Mouse (Mus musculus): ENCODE data around the gene Gorasp1.

Gene Gorasp1

DNA sequence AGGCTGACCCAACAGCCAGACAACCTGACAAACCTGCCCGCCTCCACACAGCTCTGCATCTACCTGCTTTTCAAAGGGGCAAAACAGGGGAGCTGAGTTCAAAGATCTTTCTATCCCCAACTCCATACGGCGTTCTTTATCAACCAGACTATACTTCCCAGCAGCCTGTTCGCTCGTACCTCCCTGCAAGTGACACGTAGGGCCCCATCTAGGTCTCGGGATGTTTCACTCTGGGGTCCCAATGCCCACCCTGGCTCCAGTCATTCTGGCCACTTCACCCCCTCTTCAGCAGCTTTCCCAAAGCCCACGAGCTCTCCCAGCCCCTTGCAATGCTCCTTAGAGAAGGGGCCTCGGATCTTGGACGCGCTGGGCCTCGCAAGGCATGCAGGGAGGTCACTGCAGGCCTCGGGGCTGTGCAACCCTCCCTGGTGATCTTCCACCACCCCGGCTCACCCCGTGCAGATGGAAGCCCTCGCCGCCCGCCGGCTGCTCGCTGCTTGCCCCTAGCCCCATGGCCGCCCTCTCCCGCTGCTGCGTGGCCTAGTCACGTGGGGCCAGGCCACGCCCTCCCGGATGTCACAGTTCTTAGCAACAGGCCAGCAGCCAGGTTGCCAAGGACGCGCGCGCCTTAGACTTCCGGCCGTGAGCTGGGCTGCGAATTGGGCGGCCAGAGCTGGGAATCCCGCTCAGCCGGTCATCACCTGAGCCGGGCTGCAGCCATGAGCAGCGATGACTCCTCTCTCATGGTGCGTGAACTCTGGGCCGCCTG lies at the start of gene Gorasp1, which contains the start of gene Ttc21a:
Gene Gorasp1, minus strand, starts transcription at position 561 of the 769 bp plus-strand sequence.
Gene Ttc21a, plus strand, starts transcription at position 602 of the 769 bp plus-strand sequence.
- peak; percentile 59 for DNase-seq (ENCODE audit: extremely low read depth, low read depth)

DNA sequence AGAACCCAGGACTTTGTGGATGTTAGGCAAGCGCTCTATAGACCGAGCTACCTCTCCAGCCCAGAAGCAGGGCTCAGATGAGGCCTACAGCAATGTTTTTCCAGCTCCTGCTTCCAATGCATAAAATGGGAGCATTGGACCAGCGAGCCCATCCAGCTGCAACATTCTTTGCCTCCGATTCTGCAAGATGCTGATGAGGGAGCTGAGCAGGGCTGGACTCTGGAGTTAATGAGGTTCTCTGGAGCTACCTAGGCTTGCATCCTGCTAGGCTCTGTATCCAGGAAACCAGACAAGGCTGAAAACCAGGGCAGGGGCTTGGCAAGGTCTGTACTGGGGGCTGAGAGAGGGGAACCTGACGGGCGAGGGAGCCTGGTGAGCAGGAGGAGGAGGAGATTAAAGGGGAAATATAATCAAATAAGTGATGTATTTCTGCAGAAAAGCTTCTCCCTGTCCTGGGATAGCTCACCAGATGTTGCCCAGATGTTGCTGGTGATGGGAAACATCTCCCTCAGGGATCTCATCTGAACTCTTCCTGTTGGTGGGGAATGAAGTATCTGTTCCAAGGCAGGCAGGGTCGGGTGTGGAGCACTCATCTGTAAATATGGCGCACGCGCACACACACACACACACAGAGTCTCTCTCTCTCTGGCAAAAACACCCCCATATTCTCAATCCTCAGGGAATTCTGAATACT lies 48.7 kb upstream of the Gorasp1 start:
- DNase-seq (ENCODE audit: extremely low read depth, low read depth) = no peak

DNA sequence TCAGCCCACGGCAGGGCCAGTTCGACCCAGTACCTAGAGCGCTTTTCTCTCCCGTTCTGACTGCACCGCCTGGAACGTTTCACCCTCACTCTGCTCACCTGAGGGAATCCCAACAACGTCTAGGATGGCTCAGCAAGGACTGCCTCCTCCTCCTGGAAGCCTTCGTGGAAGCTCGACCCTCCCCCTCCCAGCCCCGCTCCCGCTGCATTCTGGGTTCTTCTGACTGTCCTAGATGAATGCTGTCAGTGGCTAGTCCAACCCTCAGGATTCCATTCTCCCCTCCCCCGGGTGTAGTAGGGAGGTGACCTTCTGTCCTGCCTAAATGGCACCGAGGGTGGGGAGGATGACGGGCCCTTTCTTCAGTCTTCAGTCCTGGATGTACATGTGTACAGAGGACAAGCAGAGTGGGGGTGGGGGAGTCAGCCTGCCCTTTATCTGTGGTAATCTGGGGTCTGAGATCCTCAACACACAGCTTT lies 47.2 kb upstream of the Gorasp1 start, which contains the start of gene Csrnp1:
Gene Csrnp1, minus strand, starts transcription at position 123 of the 476 bp plus-strand sequence.
- DNase-seq (ENCODE audit: extremely low read depth, low read depth) = no peak

DNA sequence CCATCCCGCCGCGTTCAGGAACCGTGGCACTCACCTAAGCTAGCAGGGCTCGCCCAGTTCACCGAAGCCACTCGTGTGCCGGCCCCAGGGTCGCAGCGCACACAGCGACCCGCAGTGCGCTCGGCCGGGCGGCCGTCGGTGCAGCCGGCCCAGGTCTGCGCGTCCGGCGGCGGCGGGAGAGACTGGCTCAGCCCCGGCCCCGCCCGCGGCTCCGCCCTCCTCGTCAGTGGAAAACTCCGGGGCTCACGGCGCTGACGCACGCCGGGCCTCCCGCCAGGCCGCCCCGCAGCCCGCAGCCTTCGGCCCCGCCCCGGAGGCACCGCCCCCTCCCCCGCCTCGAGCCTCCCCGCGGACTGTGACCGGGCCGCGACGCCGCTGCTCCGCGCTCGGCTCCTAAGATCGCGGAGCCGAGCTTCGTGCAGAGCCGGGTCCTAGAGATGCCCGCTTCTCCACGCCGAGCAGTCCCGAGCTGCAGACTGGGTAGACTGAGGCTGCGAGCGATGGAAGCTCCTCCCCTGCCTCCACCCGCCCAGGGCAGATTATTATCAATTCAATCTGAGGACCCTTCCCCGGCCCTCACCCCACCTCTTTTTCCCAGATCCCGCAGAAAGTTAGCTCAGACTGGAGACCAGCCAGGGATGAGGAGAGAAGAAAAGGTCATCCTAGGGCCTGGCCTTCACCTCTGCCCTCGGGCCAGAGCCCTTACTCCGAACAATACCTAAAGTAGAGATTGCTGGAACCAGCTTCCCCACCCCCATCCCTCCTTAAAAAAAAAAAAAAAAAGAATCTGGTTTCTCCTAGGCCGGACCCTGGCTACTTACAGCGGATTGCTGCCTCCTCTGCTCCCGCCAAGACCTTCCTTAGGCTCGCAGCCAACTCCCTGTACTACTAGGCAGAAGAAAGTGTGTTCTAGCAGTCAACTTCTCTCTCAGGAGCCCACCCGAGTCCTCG lies 46.5 kb upstream of the Gorasp1 start:
- DNase-seq (ENCODE audit: extremely low read depth, low read depth) = no peak

DNA sequence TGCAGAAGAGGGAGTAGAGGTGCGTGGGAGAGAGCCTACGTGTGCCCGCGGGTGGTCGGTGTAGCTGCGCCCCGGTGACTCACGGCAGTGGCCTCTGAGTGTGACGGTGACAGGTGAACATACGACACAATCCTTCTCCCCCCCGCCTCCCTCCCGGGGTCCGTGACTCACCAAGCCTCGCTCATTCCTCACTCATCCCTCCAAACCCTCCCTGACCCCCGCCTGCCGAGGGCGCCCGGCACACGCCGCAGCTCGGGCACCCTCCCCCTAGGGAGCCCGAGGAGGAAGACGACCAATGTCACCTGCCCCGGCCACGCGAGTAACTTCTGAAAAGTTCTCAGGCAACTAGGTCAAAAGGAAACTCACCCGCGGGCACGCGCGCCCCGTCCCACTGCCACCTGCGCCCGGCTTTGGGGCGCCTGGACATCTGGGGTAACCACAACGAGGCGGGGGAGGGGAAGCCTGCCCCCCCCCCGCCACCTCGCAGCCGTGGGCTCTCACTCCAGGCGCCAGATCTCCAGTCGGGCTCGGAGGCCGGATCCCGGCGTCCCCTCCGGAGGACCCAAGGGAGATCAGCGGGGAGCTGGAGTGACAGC lies 45.7 kb upstream of the Gorasp1 start:
- DNase-seq (ENCODE audit: extremely low read depth, low read depth) = no peak

DNA sequence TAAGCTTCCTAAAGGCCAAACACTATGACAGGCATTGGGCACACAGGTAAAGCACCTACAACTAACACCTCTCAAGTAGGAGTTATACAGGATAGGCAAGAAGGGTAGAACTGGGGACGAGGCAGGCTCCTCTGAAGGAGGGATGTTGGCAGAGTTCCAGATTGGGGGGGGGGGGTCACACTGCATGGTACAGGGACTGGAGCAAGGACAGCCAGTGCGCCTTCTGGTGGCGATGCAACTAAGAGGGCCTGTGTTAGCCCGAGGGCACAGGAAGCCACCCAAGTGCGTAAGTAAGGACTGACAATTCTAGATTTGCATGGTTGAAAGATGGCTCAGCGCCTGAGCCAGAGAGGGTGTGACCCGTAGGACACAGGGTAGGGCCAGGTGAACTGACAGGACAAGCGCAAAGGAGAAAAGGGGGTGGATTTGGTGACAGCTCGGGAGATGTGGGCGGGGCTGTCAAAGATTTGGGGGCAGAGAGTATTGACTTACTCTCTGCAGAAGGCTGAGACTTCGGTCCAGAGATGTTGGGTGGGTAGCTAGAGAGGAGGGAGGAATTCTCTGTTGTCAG lies 45.0 kb upstream of the Gorasp1 start:
- DNase-seq (ENCODE audit: extremely low read depth, low read depth) = no peak

DNA sequence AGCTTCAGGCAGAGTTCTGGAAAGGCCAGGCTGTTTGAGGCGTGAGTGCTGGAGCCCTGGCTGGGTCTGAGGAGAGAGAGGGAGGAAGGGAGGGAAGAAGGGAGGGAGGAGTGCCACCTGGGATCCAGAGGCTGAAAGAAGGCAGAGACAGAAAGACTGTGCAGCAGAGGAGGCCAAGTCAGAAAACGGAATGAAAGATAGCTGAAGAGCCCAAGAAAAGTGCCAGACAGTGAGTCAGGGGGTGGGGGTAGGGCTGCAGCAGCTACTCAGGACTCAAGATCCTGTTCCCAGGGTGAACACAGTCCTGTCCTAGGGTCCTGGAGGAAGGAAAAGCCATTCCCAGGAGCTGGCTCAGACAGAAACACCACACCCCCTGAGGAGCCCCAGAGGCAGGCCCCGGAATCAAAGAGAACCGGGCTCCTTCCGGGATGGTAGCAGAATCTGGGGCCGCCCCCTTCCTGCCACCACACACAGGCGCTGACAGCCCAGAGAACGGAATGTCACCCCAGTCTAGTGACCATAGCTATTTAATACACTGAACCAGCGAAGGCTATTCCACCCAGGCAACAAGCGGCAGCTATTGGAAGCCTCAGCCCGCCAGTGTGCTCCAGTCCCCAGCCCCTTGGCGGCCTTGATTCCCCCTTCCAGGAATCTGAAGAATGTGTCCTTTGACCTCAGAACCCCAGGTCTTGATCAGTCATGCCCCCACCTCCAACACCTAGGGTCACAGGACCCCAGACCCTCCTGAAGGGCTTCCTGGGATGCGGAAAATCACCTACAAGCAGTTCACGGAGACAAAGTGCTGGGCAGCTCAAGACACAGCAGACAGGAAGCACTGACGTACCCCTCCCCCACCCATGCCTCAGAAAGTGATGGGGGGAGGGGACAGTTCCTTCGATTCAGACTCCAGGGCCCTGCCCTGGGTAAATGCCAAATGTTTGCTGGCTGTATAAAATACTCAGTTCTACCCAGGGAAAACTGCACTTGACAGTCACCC lies 44.1 kb upstream of the Gorasp1 start:
- no peak for DNase-seq (ENCODE audit: extremely low read depth, low read depth)

DNA sequence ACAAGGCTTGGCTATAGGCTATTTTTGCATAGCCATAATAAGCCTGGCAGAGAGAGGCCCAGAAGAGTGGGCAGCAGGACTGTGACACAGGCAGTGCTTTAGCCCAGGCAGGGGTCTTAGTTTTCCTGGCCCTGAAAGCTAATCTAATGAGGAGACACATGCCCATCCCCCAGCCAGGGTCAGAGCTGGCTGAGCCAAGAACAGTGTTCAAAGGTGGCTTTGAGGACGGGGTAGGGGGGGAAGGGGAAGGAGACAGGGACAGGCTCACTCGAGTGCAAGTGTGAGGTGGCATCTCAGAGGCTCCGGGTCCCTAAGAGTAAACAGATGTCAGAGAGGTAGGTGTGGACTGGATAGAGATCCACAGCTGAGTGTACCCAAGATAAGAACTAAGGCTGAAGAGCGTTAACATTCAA lies 43.4 kb upstream of the Gorasp1 start:
- no peak for DNase-seq (ENCODE audit: extremely low read depth, low read depth)

DNA sequence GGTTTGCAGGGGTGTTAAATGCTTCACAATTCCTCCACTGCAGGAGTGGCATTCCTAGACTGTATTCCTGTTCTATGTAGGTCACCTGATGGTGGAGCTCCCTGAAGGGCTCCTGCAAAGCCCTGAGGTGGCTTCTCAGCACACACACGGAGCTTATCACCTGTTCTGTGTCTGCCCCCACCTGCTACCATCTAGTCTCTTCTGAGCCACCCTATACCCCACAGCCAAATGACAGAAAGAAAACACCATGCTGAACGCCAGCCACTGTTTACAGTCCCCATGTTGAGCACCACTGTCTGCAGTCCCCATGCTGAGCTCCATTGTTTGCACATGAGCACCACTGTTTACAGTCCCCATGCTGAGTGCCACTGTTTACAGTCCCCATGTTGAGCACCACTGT lies 42.4 kb upstream of the Gorasp1 start:
- DNase-seq (ENCODE audit: extremely low read depth, low read depth) = no peak

DNA sequence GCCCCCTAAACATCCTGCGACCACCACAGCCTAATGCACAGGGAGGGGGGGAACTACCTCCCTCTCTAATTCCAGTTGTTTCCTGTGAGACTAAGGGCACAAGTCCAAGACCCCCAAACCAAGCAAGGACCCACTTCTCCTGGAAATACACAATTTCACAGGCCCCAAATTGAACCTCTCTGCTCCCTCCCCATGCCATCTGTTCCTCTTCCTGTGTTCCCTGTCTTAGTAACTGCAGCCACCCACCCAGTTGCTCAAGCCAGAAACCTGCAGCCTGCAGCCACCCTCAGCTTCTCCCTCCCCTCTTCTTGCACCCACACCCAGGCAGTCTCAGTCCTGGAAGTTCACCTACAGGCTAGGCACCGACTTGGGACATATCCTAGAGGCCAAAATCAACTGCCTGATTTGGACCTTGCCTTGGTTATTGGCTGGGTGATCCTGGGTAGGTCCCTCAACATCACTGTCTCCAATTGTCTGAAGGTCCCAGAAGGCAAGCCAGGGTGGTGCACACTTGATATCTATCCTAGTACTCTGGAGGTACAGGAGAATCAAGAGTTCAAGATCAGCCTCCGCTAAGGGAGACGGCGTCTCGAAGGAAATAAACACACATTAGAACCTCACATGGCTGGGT lies 41.6 kb upstream of the Gorasp1 start:
- DNase-seq (ENCODE audit: extremely low read depth, low read depth) = no peak

DNA sequence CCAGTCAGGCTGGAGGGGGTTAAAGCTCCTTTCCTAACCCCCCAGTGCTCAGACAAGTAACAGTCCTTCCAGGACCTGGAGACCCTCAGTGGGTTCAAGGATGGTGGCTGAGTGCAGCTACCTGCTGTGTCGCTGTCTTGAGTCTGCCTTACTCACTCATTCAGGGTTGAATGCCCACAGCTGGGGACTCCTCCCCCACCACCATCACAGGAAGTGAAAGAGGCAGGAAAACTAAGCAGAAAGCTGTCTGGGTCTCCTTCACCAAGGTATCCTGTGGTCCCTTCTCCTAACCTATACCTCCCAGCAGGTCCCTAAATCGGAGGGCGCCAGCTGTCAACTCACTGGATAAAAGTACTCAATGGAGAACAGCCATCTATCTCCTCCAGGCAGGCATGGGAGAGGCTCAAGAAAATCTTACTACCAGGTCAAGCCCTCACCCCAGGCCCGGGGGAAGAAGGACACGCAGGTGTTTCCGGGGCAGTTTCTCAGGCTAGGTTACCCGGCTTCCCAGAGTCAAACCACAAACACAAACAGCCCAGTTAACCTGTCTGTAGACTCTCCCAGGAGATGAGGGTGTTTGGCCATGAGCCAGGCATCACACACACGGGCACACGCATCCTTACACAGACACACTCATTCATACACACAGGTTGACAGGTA lies 40.9 kb upstream of the Gorasp1 start:
- no peak for DNase-seq (ENCODE audit: extremely low read depth, low read depth)

DNA sequence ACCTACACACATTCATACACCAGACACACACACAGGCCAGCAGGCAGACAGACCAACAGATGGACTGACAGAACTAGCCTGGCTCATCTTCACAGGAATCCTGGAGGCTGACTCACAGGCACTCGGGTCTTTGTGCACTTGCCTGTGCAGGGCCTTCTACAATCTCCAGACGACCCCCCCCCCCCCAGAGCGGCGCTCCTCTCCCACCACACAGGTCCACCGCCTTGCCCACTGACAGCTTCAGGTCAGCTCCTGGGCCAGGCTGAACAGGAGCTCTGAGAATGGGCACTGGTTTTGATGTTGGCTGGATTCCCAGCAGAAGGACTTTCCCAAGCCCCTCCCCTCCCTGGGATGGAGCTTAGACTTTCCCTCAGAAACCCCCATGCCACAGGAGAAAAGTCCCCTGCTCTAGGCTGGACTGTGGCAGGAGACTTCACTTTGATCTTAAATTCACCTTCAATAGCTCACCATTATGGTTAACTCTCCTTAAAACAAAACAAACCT lies 40.2 kb upstream of the Gorasp1 start:
- DNase-seq (ENCODE audit: extremely low read depth, low read depth) = no peak

DNA sequence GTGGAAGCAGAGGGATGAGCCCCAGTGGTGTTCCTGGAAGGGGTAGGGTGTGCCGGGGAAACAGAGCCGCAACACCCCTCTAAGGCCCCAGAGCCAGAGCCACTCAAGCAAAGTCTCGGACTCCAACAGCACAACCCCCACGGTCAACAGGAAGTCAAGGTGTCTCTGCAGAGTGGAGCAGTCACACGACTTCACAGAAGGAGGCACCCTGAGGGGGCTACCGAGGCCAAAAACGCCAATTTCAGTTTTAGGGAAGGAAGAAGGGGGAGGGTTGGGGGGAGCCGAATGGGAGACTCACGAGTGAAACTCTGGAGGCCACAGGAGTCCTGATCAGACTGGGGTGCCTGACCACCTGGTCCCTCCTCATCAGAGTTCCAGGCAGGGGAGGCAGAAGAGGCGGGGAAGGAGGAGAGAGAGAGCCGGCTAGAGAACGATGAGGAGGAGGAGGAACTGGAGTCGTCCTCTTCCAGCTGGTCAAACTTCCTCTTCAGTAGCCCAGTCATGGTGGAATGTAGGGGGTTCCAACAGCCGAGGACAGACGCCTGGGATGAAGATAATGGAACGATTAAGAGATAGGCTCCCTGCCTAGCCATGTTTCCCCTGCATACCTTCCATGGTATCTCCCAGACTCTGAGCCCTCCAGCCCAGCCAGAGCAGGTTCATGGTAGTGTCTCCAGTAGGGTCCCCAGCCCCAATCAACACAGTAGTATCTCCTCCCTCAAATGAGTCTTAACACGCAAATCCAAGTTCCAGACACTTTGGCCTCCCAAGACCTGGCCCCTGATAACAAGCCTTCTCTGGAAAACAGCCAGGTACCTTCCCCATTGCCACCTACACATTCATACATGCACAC lies 39.6 kb upstream of the Gorasp1 start:
- DNase-seq (ENCODE audit: extremely low read depth, low read depth) = no peak

DNA sequence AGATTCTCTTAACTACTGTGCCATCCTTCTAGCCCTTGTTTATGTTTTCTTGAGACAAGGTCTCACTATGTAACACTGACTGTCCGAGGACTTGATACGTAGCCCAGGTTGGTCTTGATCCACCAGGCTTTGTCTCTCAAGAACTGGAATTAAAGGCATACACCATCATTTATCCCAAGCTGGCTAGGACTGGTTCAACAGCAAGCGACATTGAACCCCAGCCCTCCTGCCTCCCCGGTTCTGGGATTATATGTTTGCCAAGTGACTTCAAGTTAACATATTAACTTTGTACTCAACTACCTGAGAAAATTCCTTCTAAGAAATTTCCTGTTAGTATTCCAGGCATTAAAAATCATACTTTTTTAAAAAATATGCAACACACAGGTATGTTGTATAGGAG lies 37.9 kb upstream of the Gorasp1 start:
- DNase-seq (ENCODE audit: extremely low read depth, low read depth) = no peak

DNA sequence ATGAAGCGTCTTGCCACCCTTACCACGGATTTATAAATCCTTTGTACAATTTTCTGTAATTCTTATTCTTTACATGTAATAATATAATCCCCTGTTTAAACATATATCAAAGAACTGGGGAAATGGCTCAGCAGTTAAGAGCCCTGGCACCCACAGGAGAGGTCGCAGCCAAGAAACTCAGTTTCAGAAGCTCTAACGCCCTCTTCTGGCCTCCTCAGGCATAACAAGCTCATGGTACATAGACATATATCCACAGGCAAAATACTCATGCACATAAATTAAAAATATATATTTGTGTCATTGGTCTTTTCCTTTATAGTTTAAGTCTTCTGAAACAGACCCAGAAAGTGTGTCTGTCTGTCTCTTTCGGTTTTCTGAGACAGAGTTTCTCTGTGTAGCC lies 37.2 kb upstream of the Gorasp1 start:
- no peak for DNase-seq (ENCODE audit: extremely low read depth, low read depth)

DNA sequence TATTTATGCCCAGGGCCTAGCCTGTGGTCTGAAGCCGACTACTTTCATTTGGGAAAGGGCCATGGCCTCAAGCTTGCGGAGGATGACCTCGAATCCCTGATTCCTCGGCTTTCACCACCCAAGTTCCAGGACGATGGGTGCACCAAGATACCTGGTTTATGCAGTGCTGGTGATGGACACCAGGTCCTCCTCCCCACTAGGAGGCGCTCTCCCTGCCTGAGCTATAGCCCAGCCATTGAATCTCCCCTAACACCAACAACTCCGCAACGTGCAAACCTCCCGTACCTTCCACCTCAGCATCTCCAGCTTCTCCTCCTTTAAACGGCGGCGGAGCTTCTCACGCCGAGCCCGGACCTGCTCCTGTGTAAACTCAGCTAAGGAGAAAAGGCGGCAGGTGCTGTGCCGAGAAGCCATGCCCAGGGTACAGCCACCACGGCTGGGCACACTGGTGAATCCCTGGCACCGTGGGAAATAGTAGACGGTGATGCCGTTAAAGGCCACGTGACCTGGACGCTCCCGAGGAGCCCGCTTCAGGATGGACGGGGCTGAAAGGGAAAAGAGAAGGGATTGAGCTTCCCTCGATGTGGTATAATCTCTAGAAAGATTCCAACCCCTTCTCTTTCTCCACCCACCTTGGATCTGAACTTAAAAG lies 36.6 kb upstream of the Gorasp1 start:
- no peak for DNase-seq (ENCODE audit: extremely low read depth, low read depth)

DNA sequence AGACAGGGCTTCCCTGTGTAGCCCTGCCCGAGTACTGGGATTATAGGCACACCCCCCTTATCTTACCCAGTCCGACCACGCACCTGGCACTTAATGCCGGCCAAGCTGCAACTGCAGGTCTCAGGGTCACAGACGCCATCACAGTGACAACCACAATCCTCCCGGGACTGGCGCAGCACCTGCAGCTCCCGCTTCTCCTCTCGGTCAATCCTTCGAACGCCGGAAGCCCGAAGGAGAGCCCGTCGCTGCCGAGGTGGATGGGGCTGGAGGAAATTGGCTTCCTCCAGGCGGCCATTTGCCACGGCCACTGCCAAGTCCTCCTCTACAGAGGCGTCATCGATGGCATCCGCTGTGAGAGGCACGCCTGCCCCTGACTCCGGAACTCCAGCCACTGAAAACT lies 35.9 kb upstream of the Gorasp1 start:
- no peak for DNase-seq (ENCODE audit: extremely low read depth, low read depth)
